Mouse (Mus musculus): Measurements from ENCODE around the gene Syt11. TPM values are rescaled to one million over a fixed set of nuclear protein-coding genes. Genes with fewer than 3 reads are reported as not detected.

The Syt11 gene
- polyA plus RNA-seq, 1 experiment from 2014 or later, result 10.8 TPM

- 25% methylated on average over 6 of the region's 6 CpGs for WGBS
- H3K4me1 ChIP-seq (replicated peaks), result peaks cover 17% of the 10 kb centered on the region
- H3K9ac ChIP-seq, result no peak overlapping the region
- no peaks in the 10 kb centered on the region for H3K9me3 ChIP-seq (replicated peaks)
- H3K4me2 ChIP-seq, result no peak overlapping the region
- no peaks in the 10 kb centered on the region for H3K27me3 ChIP-seq
- H3K4me3 ChIP-seq, result no peak overlapping the region
- H3K36me3 ChIP-seq, result no peaks in the 10 kb centered on the region
- H3K27ac ChIP-seq, result no peak overlapping the region
- ATAC-seq (replicated peaks; ENCODE audit: insufficient number of reproducible peaks, insufficient read depth, low FRiP score, low read depth), result no peak
Measured at GRCm38 (mm10) chr3:88762401-88762831, 12.5 kb downstream of the Syt11 start.

- whole genome bisulfite sequencing, result 88% methylated on average over 19 of the region's 19 CpGs
- Histone ChIP-seq H3K9ac (no peak overlapping the region), H3K4me2 (no peak overlapping the region), H3K4me1 (replicated peaks) (peaks cover 17% of the 10 kb centered on the region), H3K27me3 (no peaks in the 10 kb centered on the region), H3K36me3 (no peaks in the 10 kb centered on the region), H3K4me3 (no peak overlapping the region), H3K27ac (no peak overlapping the region), H3K9me3 (replicated peaks) (no peaks in the 10 kb centered on the region)
- no peak for ATAC-seq (replicated peaks; ENCODE audit: insufficient number of reproducible peaks, insufficient read depth, low FRiP score, low read depth)
Measured at GRCm38 (mm10) chr3:88761619-88762018, 13.3 kb downstream of the Syt11 start.

GRCm38 (mm10) chr3:88758045-88758500 lies 16.9 kb downstream of the Syt11 start:
- ATAC-seq (replicated peaks; ENCODE audit: insufficient number of reproducible peaks, insufficient read depth, low FRiP score, low read depth), result peak; percentile 79

GRCm38 (mm10) chr3:88756276-88756675 lies 18.7 kb downstream of the Syt11 start:
- H3K4me2 ChIP-seq, result no peak overlapping the region
- no peaks in the 10 kb centered on the region for H3K27me3 ChIP-seq
- H3K27ac ChIP-seq, result peak overlapping the region; percentile 9; the same call in 1 of the 2 replicates
- no peaks in the 10 kb centered on the region for H3K9me3 ChIP-seq (replicated peaks)
- ATAC-seq (replicated peaks; ENCODE audit: insufficient number of reproducible peaks, insufficient read depth, low FRiP score, low read depth), result no peak
- H3K4me3 ChIP-seq, result no peak overlapping the region
- 56% methylated on average over 4 of the region's 4 CpGs for WGBS
- H3K36me3 ChIP-seq, result no peaks in the 10 kb centered on the region
- H3K9ac ChIP-seq, result no peak overlapping the region
- peaks cover 24% of the 10 kb centered on the region for H3K4me1 ChIP-seq (replicated peaks)

More at GRCm38 (mm10) chr3:88758045-88758500, 16.9 kb downstream of the Syt11 start:
- WGBS, result 8% methylated on average over 5 of the region's 5 CpGs
- H3K4me2 ChIP-seq, result peak overlapping the region; percentile 53
- H3K27me3 ChIP-seq, result no peaks in the 10 kb centered on the region
- peak overlapping the region; percentile 91 for H3K27ac ChIP-seq
- peak overlapping the region; percentile 22; the same call in 1 of the 2 replicates for H3K9ac ChIP-seq
- no peak overlapping the region for H3K4me3 ChIP-seq
- no peaks in the 10 kb centered on the region for H3K36me3 ChIP-seq
- peaks cover 26% of the 10 kb centered on the region for H3K4me1 ChIP-seq (replicated peaks)
- no peaks in the 10 kb centered on the region for H3K9me3 ChIP-seq (replicated peaks)

- no peak for ATAC-seq (replicated peaks; ENCODE audit: insufficient number of reproducible peaks, insufficient read depth, low FRiP score, low read depth)
- Histone ChIP-seq H3K9me3 (replicated peaks) (no peaks in the 10 kb centered on the region), H3K36me3 (no peaks in the 10 kb centered on the region), H3K27me3 (no peaks in the 10 kb centered on the region), H3K9ac (no peak overlapping the region), H3K27ac (no peak overlapping the region), H3K4me2 (no peak overlapping the region), H3K4me3 (no peak overlapping the region), H3K4me1 (replicated peaks) (peaks cover 24% of the 10 kb centered on the region)
- 53% methylated on average over 3 of the region's 3 CpGs for WGBS
Measured at GRCm38 (mm10) chr3:88755541-88755940, 19.4 kb downstream of the Syt11 start.

- H3K4me2 ChIP-seq, result no peak overlapping the region
- no peak overlapping the region for H3K4me3 ChIP-seq
- WGBS, result 65% methylated on average over 4 of the region's 4 CpGs
- H3K9me3 ChIP-seq (replicated peaks), result no peaks in the 10 kb centered on the region
- H3K27me3 ChIP-seq, result no peaks in the 10 kb centered on the region
- H3K36me3 ChIP-seq, result no peaks in the 10 kb centered on the region
- no peak overlapping the region for H3K9ac ChIP-seq
- peaks cover 24% of the 10 kb centered on the region for H3K4me1 ChIP-seq (replicated peaks)
- no peak for ATAC-seq (replicated peaks; ENCODE audit: insufficient number of reproducible peaks, insufficient read depth, low FRiP score, low read depth)
- no peak overlapping the region for H3K27ac ChIP-seq
Measured at GRCm38 (mm10) chr3:88754283-88754682, 20.7 kb downstream of the Syt11 start.

- no peak overlapping the region for H3K4me3 ChIP-seq
- no peak overlapping the region for H3K27ac ChIP-seq
- H3K4me2 ChIP-seq, result no peak overlapping the region
- H3K27me3 ChIP-seq, result no peaks in the 10 kb centered on the region
- H3K9ac ChIP-seq, result no peak overlapping the region
- ATAC-seq (replicated peaks; ENCODE audit: insufficient number of reproducible peaks, insufficient read depth, low FRiP score, low read depth), result no peak
- H3K36me3 ChIP-seq, result peaks cover 19% of the 10 kb centered on the region
- 68% methylated on average over 4 of the region's 4 CpGs for WGBS
- H3K9me3 ChIP-seq (replicated peaks), result no peaks in the 10 kb centered on the region; the same call in 1 of the 2 replicates
- 0 out of 2 replicates have a peak, but pooled peaks cover 4% of the 10 kb centered on the region for H3K4me1 ChIP-seq (replicated peaks)
Measured at GRCm38 (mm10) chr3:88746871-88747231, 28.1 kb downstream of the Syt11 start.

GRCm38 (mm10) chr3:88746139-88746870 lies 28.7 kb downstream of the Syt11 start:
- H3K36me3 ChIP-seq, result peaks cover 19% of the 10 kb centered on the region
- ATAC-seq (replicated peaks; ENCODE audit: insufficient number of reproducible peaks, insufficient read depth, low FRiP score, low read depth), result no peak
- H3K9me3 ChIP-seq (replicated peaks), result no peaks in the 10 kb centered on the region; the same call in 1 of the 2 replicates
- 0 out of 2 replicates have a peak overlapping the region, but pooled peaks have one; percentile 21 for H3K27ac ChIP-seq
- no peak overlapping the region for H3K9ac ChIP-seq
- no peak overlapping the region for H3K4me2 ChIP-seq
- 79% methylated on average over 15 of the region's 15 CpGs for WGBS
- no peaks in the 10 kb centered on the region for H3K27me3 ChIP-seq
- H3K4me1 ChIP-seq (replicated peaks), result 0 out of 2 replicates have a peak, but pooled peaks cover 4% of the 10 kb centered on the region
- no peak overlapping the region for H3K4me3 ChIP-seq

GRCm38 (mm10) chr3:88745534-88745933 lies 29.4 kb downstream of the Syt11 start:
- WGBS, result 85% methylated on average over 9 of the region's 9 CpGs
- H3K27me3 ChIP-seq, result no peaks in the 10 kb centered on the region
- H3K36me3 ChIP-seq, result peaks cover 19% of the 10 kb centered on the region
- ATAC-seq (replicated peaks; ENCODE audit: insufficient number of reproducible peaks, insufficient read depth, low FRiP score, low read depth), result no peak
- H3K4me2 ChIP-seq, result no peak overlapping the region
- H3K4me1 ChIP-seq (replicated peaks), result 0 out of 2 replicates have a peak, but pooled peaks cover 4% of the 10 kb centered on the region
- H3K27ac ChIP-seq, result peak overlapping the region; percentile 21; the same call in 1 of the 2 replicates
- no peaks in the 10 kb centered on the region; the same call in 1 of the 2 replicates for H3K9me3 ChIP-seq (replicated peaks)
- H3K4me3 ChIP-seq, result no peak overlapping the region
- no peak overlapping the region for H3K9ac ChIP-seq

- Histone ChIP-seq H3K27me3 (no peaks in the 10 kb centered on the region), H3K9me3 (replicated peaks) (no peaks in the 10 kb centered on the region), H3K4me2 (no peak overlapping the region), H3K27ac (no peak overlapping the region), H3K4me3 (no peak overlapping the region), H3K4me1 (replicated peaks) (0 out of 2 replicates have a peak, but pooled peaks cover under 1% of the 10 kb centered on the region), H3K9ac (no peak overlapping the region), H3K36me3 (no peaks in the 10 kb centered on the region)
- whole genome bisulfite sequencing, result 91% methylated on average over 3 of the region's 3 CpGs
- ATAC-seq (replicated peaks; ENCODE audit: insufficient number of reproducible peaks, insufficient read depth, low FRiP score, low read depth), result no peak
Measured at GRCm38 (mm10) chr3:88740147-88740546, 34.8 kb downstream of the Syt11 start.

GRCm38 (mm10) chr3:88738641-88739040 lies 36.3 kb downstream of the Syt11 start:
- H3K27me3 ChIP-seq, result no peaks in the 10 kb centered on the region
- no peaks in the 10 kb centered on the region for H3K4me1 ChIP-seq (replicated peaks)
- ATAC-seq (replicated peaks; ENCODE audit: insufficient number of reproducible peaks, insufficient read depth, low FRiP score, low read depth), result no peak
- no peak overlapping the region for H3K27ac ChIP-seq
- no peak overlapping the region for H3K4me2 ChIP-seq
- H3K9me3 ChIP-seq (replicated peaks), result no peaks in the 10 kb centered on the region
- 44% methylated on average over 3 of the region's 3 CpGs for WGBS
- H3K9ac ChIP-seq, result no peak overlapping the region
- no peak overlapping the region for H3K4me3 ChIP-seq
- no peaks in the 10 kb centered on the region for H3K36me3 ChIP-seq

- ATAC-seq (replicated peaks; ENCODE audit: insufficient number of reproducible peaks, insufficient read depth, low FRiP score, low read depth), result no peak
- 80% methylated on average over 2 of the region's 2 CpGs for WGBS
- Histone ChIP-seq H3K4me1 (replicated peaks) (no peaks in the 10 kb centered on the region), H3K9me3 (replicated peaks) (no peaks in the 10 kb centered on the region), H3K4me2 (no peak overlapping the region), H3K27ac (no peak overlapping the region), H3K4me3 (no peak overlapping the region), H3K27me3 (no peaks in the 10 kb centered on the region), H3K9ac (no peak overlapping the region), H3K36me3 (peaks cover 2% of the 10 kb centered on the region)
Measured at GRCm38 (mm10) chr3:88736556-88736955, 38.4 kb downstream of the Syt11 start.

Measured in heart, embryonic 15.5 days (tissue).